Mouse (Mus musculus) CD8-positive naive resting alpha-beta T cell, adult 57 days (primary cell): ENCODE results near the gene Cdk15. TPM values are rescaled to one million over a fixed set of nuclear protein-coding genes. Genes with fewer than 3 reads are reported as not detected.

Experiments used
- total RNA-seq: library from RNA; stranded (reverse); gene quantifications from one replicate; pipeline ENCODE4 v1.2.4, GENCODE M21; 2023

The Cdk15 gene
- not detected for total RNA-seq

DNA sequence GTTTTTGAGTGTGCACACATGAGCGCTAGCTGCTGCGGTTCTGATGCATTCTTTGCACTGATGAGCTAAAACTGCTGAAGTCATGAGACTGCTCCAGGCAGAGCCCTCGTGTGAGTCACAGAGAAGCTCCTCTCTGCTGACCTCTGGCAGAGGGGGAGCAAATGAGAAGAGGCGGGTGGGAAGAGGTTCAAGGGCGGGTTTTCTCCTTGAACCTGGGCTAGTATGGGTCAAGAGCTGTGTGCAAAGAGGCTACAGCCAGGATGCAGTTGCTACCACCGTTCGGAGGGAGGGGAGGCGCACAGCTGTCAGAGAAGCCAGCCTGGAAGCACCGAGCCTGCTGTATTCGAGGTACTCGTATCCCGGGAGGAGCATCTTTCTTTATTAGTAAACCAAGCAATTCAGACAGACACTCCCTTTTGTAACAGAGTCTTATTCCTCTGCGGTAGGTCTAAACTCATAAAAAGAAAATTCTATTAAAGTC is at the start of gene Cdk15:
TSS of gene Cdk15 (plus strand) at position 156 of the 481 bp plus-strand sequence.

GRCm38 (mm10) chr1:59236856-59237441 is 19.8 kb upstream of the Cdk15 start, which contains the start of gene Als2:
Als2 (minus strand) TSS chr1:59237231.

Other genes with a start within 250 kb of the Cdk15 start
- gene C2cd6, start 162.0 kb upstream of the Cdk15 start, total RNA-seq = not detected
- gene Tmem237, start 136.5 kb upstream of the Cdk15 start, total RNA-seq = 5.5 TPM
- gene Mpp4, start 93.5 kb upstream of the Cdk15 start, total RNA-seq = 0.89 TPM
- 17.5 TPM for gene Als2, start 19.7 kb upstream of the Cdk15 start, total RNA-seq
- 0.73 TPM for gene Fzd7, start 225.5 kb downstream of the Cdk15 start, total RNA-seq